Mouse (Mus musculus) MEL (cell line): Measurements from ENCODE around the gene Rapgef6.

Experiments used
- CTCF ChIP-seq, 3 experiments: IDR thresholded peaks in 2 of 3; conservative IDR thresholded peaks in 1 of 3; 2 replicates each; pipeline ENCODE4 v1.5.1; 2011 to 2012; ENCODE audit warnings: low read length in 3 of 3, low read depth in 2 of 3, mild to moderate bottlenecking in 2 of 3, improper control_type of control experiment in 1 of 3, inconsistent platforms in 1 of 3, mixed read lengths in 1 of 3, moderate library complexity in 1 of 3; ENCODE audit not compliant: control insufficient read depth in 1 of 3, insufficient read depth in 1 of 3, poor library complexity in 1 of 3, severe bottlenecking in 1 of 3
- RCOR1 ChIP-seq: IDR thresholded peaks from 2 replicates; pipeline ENCODE4 v1.6.1; 2012; ENCODE audit warnings: low read depth, mild to moderate bottlenecking, inconsistent platforms, low read length, improper control_type of control experiment
- USF1 ChIP-seq: IDR thresholded peaks from 2 replicates; pipeline ENCODE4 v1.6.1; 2014; ENCODE audit warnings: low read depth, mild to moderate bottlenecking, inconsistent platforms, low read length, improper control_type of control experiment, moderate library complexity

GRCm38 (mm10) chr11:54655420-54655819 lies 132.8 kb downstream of the Rapgef6 start:
- TF ChIP-seq RCOR1 (peak; percentile 53; the same call in 1 of the 2 replicates), CTCF (IDR thresholded peaks at IDR 0.05 in 2 of 3, conservative IDR thresholded peaks at IDR 0.05 in 1 of 3; ENCODE audit: control insufficient read depth in 1 of 3, insufficient read depth in 1 of 3, low read depth in 2 of 3, low read length in 3 of 3, poor library complexity in 1 of 3, severe bottlenecking in 1 of 3) (no peak), USF1 (no peak)
